ENCODE assay signal across 11 mouse cellular contexts in genomic region chrX:166952528-166953189, GRCm38 (mm10).
DNase-seq lines count a peak whose midpoint lies in the region; ATAC-seq lines count a peak whose summit lies in the region.
"Had no signal": no experiment of that assay in that cellular context is flagged by ENCODE, and none has a peak within 500 bp of the region (broad histone marks: within the 10 kb centered on the region; RNA-seq: fewer than 3 reads in every experiment).

No protein-coding gene starts in this region.

- H3K9me3 ChIP-seq in hindbrain, embryonic 16.5 days (ENCODE audit: control insufficient read depth, low read length), result no peaks in the 10 kb centered on the region
- no peaks in the 10 kb centered on the region for H3K9me3 ChIP-seq in midbrain, embryonic 12.5 days
- H3K9me3 ChIP-seq in forebrain, embryonic 10.5 days, result no peaks in the 10 kb centered on the region
- no peaks in the 10 kb centered on the region for H3K9me3 ChIP-seq in forebrain, embryonic 13.5 days (replicated peaks)
- no peaks in the 10 kb centered on the region for H3K9me3 ChIP-seq in neural tube, embryonic 15.5 days (replicated peaks)
- H3K9me3 ChIP-seq: limb, embryonic 13.5 days; neural tube, embryonic 13.5 days had no signal

- H3K4me3 ChIP-seq in hindbrain, embryonic 16.5 days (ENCODE audit: low read length), result no peak overlapping the region
- no peak overlapping the region for H3K4me3 ChIP-seq in midbrain, embryonic 12.5 days
- H3K4me3 ChIP-seq in forebrain, embryonic 10.5 days, result no peak overlapping the region
- H3K4me3 ChIP-seq in forebrain, embryonic 13.5 days, result no peak overlapping the region
- no peak overlapping the region for H3K4me3 ChIP-seq in neural tube, embryonic 15.5 days (replicated peaks)
- H3K4me3 ChIP-seq: limb, embryonic 13.5 days; neural tube, embryonic 13.5 days had no signal

- no peaks in the 10 kb centered on the region; the same call in 1 of the 2 replicates for H3K27me3 ChIP-seq in hindbrain, embryonic 16.5 days (replicated peaks; ENCODE audit: control insufficient read depth, insufficient read depth, low read length)
- H3K27me3 ChIP-seq in midbrain, embryonic 12.5 days, result peaks cover 28% of the 10 kb centered on the region
- H3K27me3 ChIP-seq in forebrain, embryonic 10.5 days (ENCODE audit: poor library complexity, severe bottlenecking), result peaks cover 82% of the 10 kb centered on the region
- H3K27me3 ChIP-seq in forebrain, embryonic 13.5 days, result no peaks in the 10 kb centered on the region; the same call in 1 of the 2 replicates
- 0 out of 2 replicates have a peak, but pooled peaks cover 9% of the 10 kb centered on the region for H3K27me3 ChIP-seq in neural tube, embryonic 15.5 days (replicated peaks)
- H3K27me3 ChIP-seq: Patski had no signal

- H3K9ac ChIP-seq in hindbrain, embryonic 16.5 days (ENCODE audit: low read depth, low read length), result no peak overlapping the region
- H3K9ac ChIP-seq in midbrain, embryonic 12.5 days (replicated peaks), result no peak overlapping the region
- no peak overlapping the region for H3K9ac ChIP-seq in forebrain, embryonic 13.5 days
- no peak overlapping the region for H3K9ac ChIP-seq in neural tube, embryonic 15.5 days (replicated peaks)
- H3K9ac ChIP-seq: limb, embryonic 13.5 days; neural tube, embryonic 13.5 days had no signal

- no peak overlapping the region for H3K27ac ChIP-seq in hindbrain, embryonic 16.5 days (ENCODE audit: low read depth, low read length)
- H3K27ac ChIP-seq in midbrain, embryonic 12.5 days (replicated peaks), result no peak overlapping the region
- no peak overlapping the region for H3K27ac ChIP-seq in forebrain, embryonic 10.5 days
- no peak overlapping the region for H3K27ac ChIP-seq in forebrain, embryonic 13.5 days
- no peak overlapping the region for H3K27ac ChIP-seq in neural tube, embryonic 15.5 days (replicated peaks)
- H3K27ac ChIP-seq: limb, embryonic 13.5 days; neural tube, embryonic 13.5 days had no signal

- H3K4me1 ChIP-seq in hindbrain, embryonic 16.5 days (ENCODE audit: control insufficient read depth, insufficient read depth, low read depth, low read length), result no peaks in the 10 kb centered on the region
- H3K4me1 ChIP-seq in midbrain, embryonic 12.5 days, result no peaks in the 10 kb centered on the region
- H3K4me1 ChIP-seq in forebrain, embryonic 10.5 days, result peaks cover 6% of the 10 kb centered on the region
- no peaks in the 10 kb centered on the region for H3K4me1 ChIP-seq in forebrain, embryonic 13.5 days
- no peaks in the 10 kb centered on the region for H3K4me1 ChIP-seq in neural tube, embryonic 15.5 days
- H3K4me1 ChIP-seq: limb, embryonic 13.5 days had no signal

- peak overlapping the region; percentile 2; the same call in 1 of the 2 replicates for H3K4me2 ChIP-seq in hindbrain, embryonic 16.5 days (ENCODE audit: low read length)
- peak overlapping the region; percentile 16; the same call in 1 of the 2 replicates for H3K4me2 ChIP-seq in midbrain, embryonic 12.5 days (replicated peaks)
- H3K4me2 ChIP-seq in forebrain, embryonic 13.5 days, result no peak overlapping the region
- no peak overlapping the region for H3K4me2 ChIP-seq in neural tube, embryonic 15.5 days
- H3K4me2 ChIP-seq: limb, embryonic 13.5 days; neural tube, embryonic 13.5 days had no signal

- no peaks in the 10 kb centered on the region for H3K36me3 ChIP-seq in hindbrain, embryonic 16.5 days (ENCODE audit: control insufficient read depth, insufficient read depth, low read length)
- no peaks in the 10 kb centered on the region for H3K36me3 ChIP-seq in midbrain, embryonic 12.5 days
- no peaks in the 10 kb centered on the region for H3K36me3 ChIP-seq in forebrain, embryonic 10.5 days (replicated peaks)
- no peaks in the 10 kb centered on the region for H3K36me3 ChIP-seq in forebrain, embryonic 13.5 days (ENCODE audit: poor library complexity, severe bottlenecking)
- no peaks in the 10 kb centered on the region for H3K36me3 ChIP-seq in neural tube, embryonic 15.5 days
- H3K36me3 ChIP-seq: limb, embryonic 13.5 days; neural tube, embryonic 13.5 days had no signal

- ATAC-seq in hindbrain, embryonic 16.5 days, result no peak
- ATAC-seq in midbrain, embryonic 12.5 days (ENCODE audit: low FRiP score, low read depth), result no peak
- no peak for ATAC-seq in forebrain, embryonic 13.5 days
- no peak for ATAC-seq in neural tube, embryonic 15.5 days (ENCODE audit: low FRiP score)
- ATAC-seq: Patski had no signal

- WGBS in hindbrain, embryonic 16.5 days, result 39% methylated on average over 14 of the region's 14 CpGs
- WGBS in midbrain, embryonic 12.5 days, result 51% methylated on average over 14 of the region's 14 CpGs
- 56% methylated on average over 14 of the region's 14 CpGs for WGBS in forebrain, embryonic 10.5 days
- WGBS in forebrain, embryonic 13.5 days, result 44% methylated on average over 14 of the region's 14 CpGs
- WGBS in neural tube, embryonic 15.5 days, result 57% methylated on average over 14 of the region's 14 CpGs

- DNase-seq in right cerebral cortex, adult 18-20 months, result peak; percentile 38
- no peak for DNase-seq in right cerebral cortex, postnatal 14 days
- peak; percentile 5 to 6 for DNase-seq in thymus, postnatal 36 days
- DNase-seq in forebrain, embryonic 10.5 days (ENCODE audit: extremely low spot score, low spot score), result no peak

Comparison
In these comparisons a context has a peak if more than half of its experiments do, and no peak if none do; other contexts are left out.
1. DNase-seq: peak in right cerebral cortex, adult 18-20 months (single experiment) and thymus, postnatal 36 days (2 of 2); none in right cerebral cortex, postnatal 14 days (single experiment) and forebrain, embryonic 10.5 days (single experiment).
2. H3K4me2 ChIP-seq: peak in hindbrain, embryonic 16.5 days (single experiment) and midbrain, embryonic 12.5 days (single experiment); none in forebrain, embryonic 13.5 days (single experiment) and neural tube, embryonic 15.5 days (single experiment).